Comparison of ENCODE assay signal across 21 mouse cellular contexts in the genomic region with DNA sequence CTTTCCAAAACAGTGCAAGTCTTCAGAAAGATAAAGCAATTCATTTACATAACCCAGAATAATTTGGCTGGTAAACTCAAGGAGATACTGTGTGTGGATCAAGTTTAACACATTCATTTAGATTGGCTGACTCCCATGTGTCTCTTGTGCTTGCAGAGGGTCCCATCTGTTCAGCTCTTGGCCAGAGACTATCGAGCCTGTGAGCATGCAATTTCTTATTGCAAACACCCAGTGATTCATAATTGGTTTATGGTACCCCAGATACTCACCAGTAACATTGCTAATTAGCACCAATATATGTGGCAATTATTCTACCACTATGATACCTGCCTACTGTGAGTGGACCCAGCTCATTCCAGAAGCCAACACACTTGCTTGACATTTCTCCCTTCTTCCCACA.
A peak's percentile ranks its signal among the peaks of the same experiment; 100 is the strongest.
DNase-seq lines count a peak whose midpoint lies in the region; ATAC-seq and TF ChIP-seq lines count a peak whose summit lies in the region.
"Had no signal": no experiment of that assay in that cellular context is flagged by ENCODE, and none has a peak within 500 bp of the region (broad histone marks: within the 10 kb centered on the region; RNA-seq: fewer than 3 reads in every experiment).

No protein-coding gene starts in this region.

- peak; percentile 36; the same call in 1 of the 2 replicates for ATAC-seq in forebrain, embryonic 12.5 days (ENCODE audit: low FRiP score)
- no peak for ATAC-seq in forebrain, embryonic 11.5 days (replicated peaks; ENCODE audit: low FRiP score)
- ATAC-seq in hindbrain, postnatal 0 days = 0 out of 2 replicates have a peak, but pooled peaks have one; percentile 27
- ATAC-seq: liver, embryonic 12.5 days had no signal

- peaks cover 31% of the 10 kb centered on the region for H3K4me1 ChIP-seq in forebrain, embryonic 12.5 days
- peaks cover 9% of the 10 kb centered on the region; the same call in 1 of the 2 replicates for H3K4me1 ChIP-seq in forebrain, embryonic 11.5 days (replicated peaks; ENCODE audit: control insufficient read depth, insufficient read depth, low read length)
- no peaks in the 10 kb centered on the region for H3K4me1 ChIP-seq in hindbrain, postnatal 0 days (ENCODE audit: insufficient read depth, low read length)
- H3K4me1 ChIP-seq: liver, embryonic 12.5 days; lung, embryonic 15.5 days had no signal

- no peaks in the 10 kb centered on the region for H3K27me3 ChIP-seq in forebrain, embryonic 12.5 days
- H3K27me3 ChIP-seq in forebrain, embryonic 11.5 days (ENCODE audit: control insufficient read depth, insufficient read depth, low read length) = no peaks in the 10 kb centered on the region
- no peaks in the 10 kb centered on the region for H3K27me3 ChIP-seq in hindbrain, postnatal 0 days (ENCODE audit: insufficient read depth, low read length)
- H3K27me3 ChIP-seq: CH12.LX; embryonic facial prominence, embryonic 13.5 days; liver, embryonic 12.5 days; lung, embryonic 15.5 days; midbrain, embryonic 12.5 days had no signal

- H3K27ac ChIP-seq in forebrain, embryonic 12.5 days = no peak overlapping the region
- no peak overlapping the region for H3K27ac ChIP-seq in forebrain, embryonic 11.5 days (ENCODE audit: low read depth, low read length)
- H3K27ac ChIP-seq in hindbrain, postnatal 0 days = no peak overlapping the region
- H3K27ac ChIP-seq: embryonic facial prominence, embryonic 13.5 days; gastrocnemius, adult 2 months; liver, embryonic 12.5 days; lung, embryonic 15.5 days; midbrain, embryonic 12.5 days had no signal

- H3K4me2 ChIP-seq in forebrain, embryonic 12.5 days = no peak overlapping the region
- H3K4me2 ChIP-seq in forebrain, embryonic 11.5 days (ENCODE audit: low read depth, low read length, severe bottlenecking) = no peak overlapping the region
- H3K4me2 ChIP-seq in hindbrain, postnatal 0 days (ENCODE audit: low read depth, low read length) = no peak overlapping the region
- H3K4me2 ChIP-seq: embryonic facial prominence, embryonic 13.5 days; liver, embryonic 12.5 days; lung, embryonic 15.5 days; midbrain, embryonic 12.5 days had no signal

- TF ChIP-seq CTCF in brain, embryonic 14.5 days (IDR thresholded peaks at IDR 0.05; ENCODE audit: borderline replicate concordance, extremely low read depth, insufficient read depth, insufficient read length) = no peak
- no peak for TF ChIP-seq CTCF in hindbrain, postnatal 0 days (IDR thresholded peaks at IDR 0.05; ENCODE audit: low read depth)

- 73% methylated on average over 1 of the region's 1 CpGs for WGBS in forebrain, embryonic 12.5 days
- 77% methylated on average over 1 of the region's 1 CpGs for WGBS in forebrain, embryonic 11.5 days
- WGBS in hindbrain, postnatal 0 days = 39% methylated on average over 1 of the region's 1 CpGs

- no peak overlapping the region for H3K9ac ChIP-seq in forebrain, embryonic 12.5 days
- H3K9ac ChIP-seq in forebrain, embryonic 11.5 days (ENCODE audit: low read length) = no peak overlapping the region
- H3K9ac ChIP-seq in hindbrain, postnatal 0 days (replicated peaks; ENCODE audit: low read length) = no peak overlapping the region
- H3K9ac ChIP-seq: embryonic facial prominence, embryonic 13.5 days; liver, embryonic 12.5 days; lung, embryonic 15.5 days; midbrain, embryonic 12.5 days had no signal

- no peaks in the 10 kb centered on the region for H3K9me3 ChIP-seq in forebrain, embryonic 12.5 days
- H3K9me3 ChIP-seq in forebrain, embryonic 11.5 days (ENCODE audit: control insufficient read depth, low read length) = no peaks in the 10 kb centered on the region
- no peaks in the 10 kb centered on the region for H3K9me3 ChIP-seq in hindbrain, postnatal 0 days (ENCODE audit: low read length)
- H3K9me3 ChIP-seq: embryonic facial prominence, embryonic 13.5 days; liver, embryonic 12.5 days; lung, embryonic 15.5 days; midbrain, embryonic 12.5 days had no signal

- no peak overlapping the region for H3K4me3 ChIP-seq in forebrain, embryonic 12.5 days (replicated peaks)
- no peak overlapping the region for H3K4me3 ChIP-seq in forebrain, embryonic 11.5 days (ENCODE audit: low read depth, low read length)
- no peak overlapping the region for H3K4me3 ChIP-seq in hindbrain, postnatal 0 days (ENCODE audit: low read length)
- H3K4me3 ChIP-seq: embryonic facial prominence, embryonic 13.5 days; gastrocnemius, adult 2 months; liver, embryonic 12.5 days; lung, embryonic 15.5 days; midbrain, embryonic 12.5 days; myocyte had no signal

- no peak for DNase-seq in forebrain, embryonic 11.5 days (ENCODE audit: low spot score)
- peak; percentile 17 to 19 for DNase-seq in layer of hippocampus, adult 8-10 months (ENCODE audit: low spot score in 2 of 2)
- no peak for DNase-seq in layer of hippocampus, postnatal 10 days (ENCODE audit: low spot score in 2 of 2)
- peak; percentile 88 for DNase-seq in brain, embryonic 14.5 days (ENCODE audit: low read depth)
- peak; percentile 41 for DNase-seq in hindbrain, postnatal 0 days (ENCODE audit: low spot score)
- no peak for DNase-seq in gastrocnemius, postnatal 25 days
- DNase-seq in adrenal gland, postnatal 25 days = no peak
- DNase-seq: cerebellum, adult 2 months; gastrocnemius, adult 2 months; heart, adult 18-20 months; kidney, adult 11 months; kidney, postnatal 14 days; right cerebral cortex, postnatal 4 days; thymus, postnatal 4 days had no signal

- no peaks in the 10 kb centered on the region for H3K36me3 ChIP-seq in forebrain, embryonic 12.5 days (replicated peaks)
- H3K36me3 ChIP-seq in forebrain, embryonic 11.5 days (ENCODE audit: control insufficient read depth, insufficient read depth, low read length) = no peaks in the 10 kb centered on the region
- no peaks in the 10 kb centered on the region for H3K36me3 ChIP-seq in hindbrain, postnatal 0 days (ENCODE audit: insufficient read depth, low read length)
- H3K36me3 ChIP-seq: embryonic facial prominence, embryonic 13.5 days; liver, embryonic 12.5 days; lung, embryonic 15.5 days; midbrain, embryonic 12.5 days had no signal

- TF ChIP-seq POLR2A in brain, embryonic 14.5 days (IDR thresholded peaks at IDR 0.05; ENCODE audit: borderline replicate concordance, extremely low read depth, insufficient read depth, insufficient read length, poor library complexity, severe bottlenecking) = no peak

Comparison
In these comparisons a context has a peak if more than half of its experiments do, and no peak if none do; other contexts are left out.
1. DNase-seq: peak in layer of hippocampus, adult 8-10 months (2 of 2), brain, embryonic 14.5 days (single experiment) and hindbrain, postnatal 0 days (single experiment); none in forebrain, embryonic 11.5 days (single experiment), layer of hippocampus, postnatal 10 days (0 of 2), gastrocnemius, postnatal 25 days (single experiment) and adrenal gland, postnatal 25 days (single experiment).